Mouse (Mus musculus) neural tube, embryonic 13.5 days (tissue): Measurements from ENCODE around the gene Themis. TPM values are rescaled to one million over a fixed set of nuclear protein-coding genes. Genes with fewer than 3 reads are reported as not detected.

Experiments
- ATAC-seq: fragments of 200-750 bp; cut with Nextera tagmentation; 2 replicates; pipeline ENCODE4 v1.8.0; 2017; ENCODE audit warnings: low read depth, mild to moderate bottlenecking, moderate TSS enrichment, moderate library complexity
- H3K27ac ChIP-seq: fragments of 300-500 bp; sonication (generic); replicated peaks from 2 replicates; pipeline ENCODE4 v1.5.1; 2015; ENCODE audit warnings: moderate library complexity, mild to moderate bottlenecking, inconsistent platforms
- H3K27me3 ChIP-seq: fragments of 300-500 bp; sonication (generic); 2 replicates; pipeline ENCODE4 v1.6.1; 2015; ENCODE audit warnings: mild to moderate bottlenecking, inconsistent platforms
- H3K36me3 ChIP-seq: fragments of 300-500 bp; sonication (generic); 2 replicates; pipeline ENCODE4 v1.6.1; 2015; ENCODE audit warnings: mild to moderate bottlenecking, inconsistent platforms
- H3K4me1 ChIP-seq: fragments of 300-500 bp; sonication (generic); replicated peaks from 2 replicates; pipeline ENCODE4 v1.6.1; 2015; ENCODE audit warnings: inconsistent platforms
- H3K4me2 ChIP-seq: fragments of 300-500 bp; sonication (generic); 2 replicates; pipeline ENCODE4 v1.6.1; 2015; ENCODE audit warnings: inconsistent platforms, mild to moderate bottlenecking, moderate library complexity
- H3K4me3 ChIP-seq: fragments of 300-500 bp; sonication (generic); 2 replicates; pipeline ENCODE4 v1.5.1; 2015; ENCODE audit warnings: mild to moderate bottlenecking, inconsistent platforms
- H3K9ac ChIP-seq: fragments of 300-500 bp; sonication (generic); 2 replicates; pipeline ENCODE4 v1.6.1; 2015; ENCODE audit warnings: moderate library complexity, mild to moderate bottlenecking, inconsistent platforms
- H3K9me3 ChIP-seq: fragments of 300-500 bp; sonication (generic); 2 replicates; pipeline ENCODE4 v1.6.1; 2016; ENCODE audit warnings: inconsistent platforms
- WGBS: fragments of 180-500 bp; shearing (Covaris S2); methylation state at CpG from one replicate; pipeline ENCODE4 v1.1.7; 2015; 5-methylcytosine and 5-hydroxymethylcytosine counted together
- polyA plus RNA-seq: library from polyadenylated mRNA; unstranded; fragments of >200 nt; fragmentation: Nextera tagmentation; extraction: Ambion mirVana; gene quantifications from 2 replicates; pipeline ENCODE4 v1.2.1, GENCODE M21; 2015

Gene Themis
- polyA plus RNA-seq, 1 experiment from 2014 or later, result not detected

- no peaks in the 10 kb centered on the region for H3K4me1 ChIP-seq
- no peak overlapping the region for H3K9ac ChIP-seq
- no peaks in the 10 kb centered on the region for H3K36me3 ChIP-seq
- ATAC-seq, result no peak
- no peaks in the 10 kb centered on the region for H3K9me3 ChIP-seq
- H3K4me2 ChIP-seq, result no peak overlapping the region
- no peaks in the 10 kb centered on the region for H3K27me3 ChIP-seq
- no peak overlapping the region for H3K27ac ChIP-seq
- H3K4me3 ChIP-seq, result no peak overlapping the region
Measured at GRCm38 (mm10) chr10:28812571-28812936, 144.4 kb downstream of the Themis start.

DNA sequence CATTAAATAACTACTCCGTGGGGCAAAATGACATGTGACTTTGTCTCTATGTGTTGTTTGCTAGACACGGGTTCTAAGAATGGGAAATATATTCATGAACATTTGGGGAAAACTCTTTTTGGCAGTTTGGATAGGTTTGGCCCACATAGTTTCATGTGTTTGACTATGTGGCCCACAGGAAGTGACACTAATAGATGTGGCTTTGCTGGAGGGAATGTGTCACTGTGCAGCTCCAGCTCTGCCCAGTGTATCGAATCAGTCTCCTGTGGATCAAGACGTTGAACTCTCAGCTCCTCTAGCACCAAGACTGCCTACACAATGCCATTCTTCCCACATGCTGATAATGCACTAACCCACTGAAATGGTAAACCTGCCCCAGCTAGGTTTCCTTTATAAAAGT, 148.0 kb downstream of the Themis start:
- Histone ChIP-seq H3K27me3 (no peaks in the 10 kb centered on the region), H3K27ac (no peak overlapping the region), H3K9me3 (no peaks in the 10 kb centered on the region), H3K4me2 (no peak overlapping the region), H3K36me3 (no peaks in the 10 kb centered on the region), H3K4me3 (no peak overlapping the region), H3K9ac (no peak overlapping the region), H3K4me1 (no peaks in the 10 kb centered on the region)
- 49% methylated on average over 4 of the region's 4 CpGs for WGBS
- ATAC-seq, result no peak

DNA sequence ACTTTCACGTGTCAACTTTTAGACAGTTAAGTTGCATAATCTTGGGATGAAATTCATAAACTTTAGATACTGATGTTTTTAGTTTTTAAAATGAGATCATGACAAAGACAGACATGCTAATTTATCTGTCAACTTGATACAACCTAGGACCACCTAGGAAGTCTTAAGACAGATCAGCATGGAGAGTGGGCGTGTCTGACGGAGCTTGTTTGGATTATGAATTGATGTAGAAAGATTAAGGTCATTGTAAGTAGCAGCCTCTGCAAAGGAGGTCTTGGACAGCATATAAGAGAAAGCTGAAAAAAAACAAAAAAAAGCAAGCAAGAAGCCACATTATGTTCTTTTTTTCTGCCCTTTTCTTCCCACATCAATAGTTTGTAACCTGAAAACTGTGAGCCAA, 154.2 kb downstream of the Themis start:
- Histone ChIP-seq H3K4me3 (no peak overlapping the region), H3K9ac (no peak overlapping the region), H3K36me3 (no peaks in the 10 kb centered on the region), H3K9me3 (no peaks in the 10 kb centered on the region), H3K27ac (no peak overlapping the region), H3K27me3 (no peaks in the 10 kb centered on the region), H3K4me1 (no peaks in the 10 kb centered on the region), H3K4me2 (no peak overlapping the region)
- 90% methylated on average over 3 of the region's 3 CpGs for WGBS
- no peak for ATAC-seq

DNA sequence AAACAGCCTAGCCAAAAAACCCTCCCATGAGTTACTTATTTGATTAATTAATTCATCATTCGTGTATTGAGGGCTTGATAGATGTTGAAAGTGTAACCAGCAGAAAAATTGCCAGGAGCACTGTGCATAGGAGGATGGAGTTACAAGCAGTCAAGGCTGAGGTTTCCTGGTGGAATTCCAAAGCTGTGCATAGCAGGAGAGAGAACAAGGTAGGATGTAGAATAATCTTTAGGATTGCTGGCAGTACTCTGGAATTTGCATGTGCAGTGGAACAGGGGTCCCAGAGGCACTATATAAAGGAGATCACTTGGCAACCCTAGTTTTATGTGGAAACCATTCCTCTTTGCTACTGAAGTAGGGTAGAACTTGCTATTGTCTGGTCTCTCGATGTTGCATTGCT, 174.4 kb downstream of the Themis start:
- H3K27me3 ChIP-seq, result no peaks in the 10 kb centered on the region
- no peak overlapping the region for H3K9ac ChIP-seq
- H3K4me1 ChIP-seq, result 0 out of 2 replicates have a peak, but pooled peaks cover 5% of the 10 kb centered on the region
- no peak overlapping the region for H3K4me2 ChIP-seq
- no peak overlapping the region for H3K4me3 ChIP-seq
- H3K27ac ChIP-seq, result no peak overlapping the region
- WGBS, result 67% methylated on average over 2 of the region's 2 CpGs
- no peak for ATAC-seq
- H3K36me3 ChIP-seq, result no peaks in the 10 kb centered on the region
- H3K9me3 ChIP-seq, result no peaks in the 10 kb centered on the region

DNA sequence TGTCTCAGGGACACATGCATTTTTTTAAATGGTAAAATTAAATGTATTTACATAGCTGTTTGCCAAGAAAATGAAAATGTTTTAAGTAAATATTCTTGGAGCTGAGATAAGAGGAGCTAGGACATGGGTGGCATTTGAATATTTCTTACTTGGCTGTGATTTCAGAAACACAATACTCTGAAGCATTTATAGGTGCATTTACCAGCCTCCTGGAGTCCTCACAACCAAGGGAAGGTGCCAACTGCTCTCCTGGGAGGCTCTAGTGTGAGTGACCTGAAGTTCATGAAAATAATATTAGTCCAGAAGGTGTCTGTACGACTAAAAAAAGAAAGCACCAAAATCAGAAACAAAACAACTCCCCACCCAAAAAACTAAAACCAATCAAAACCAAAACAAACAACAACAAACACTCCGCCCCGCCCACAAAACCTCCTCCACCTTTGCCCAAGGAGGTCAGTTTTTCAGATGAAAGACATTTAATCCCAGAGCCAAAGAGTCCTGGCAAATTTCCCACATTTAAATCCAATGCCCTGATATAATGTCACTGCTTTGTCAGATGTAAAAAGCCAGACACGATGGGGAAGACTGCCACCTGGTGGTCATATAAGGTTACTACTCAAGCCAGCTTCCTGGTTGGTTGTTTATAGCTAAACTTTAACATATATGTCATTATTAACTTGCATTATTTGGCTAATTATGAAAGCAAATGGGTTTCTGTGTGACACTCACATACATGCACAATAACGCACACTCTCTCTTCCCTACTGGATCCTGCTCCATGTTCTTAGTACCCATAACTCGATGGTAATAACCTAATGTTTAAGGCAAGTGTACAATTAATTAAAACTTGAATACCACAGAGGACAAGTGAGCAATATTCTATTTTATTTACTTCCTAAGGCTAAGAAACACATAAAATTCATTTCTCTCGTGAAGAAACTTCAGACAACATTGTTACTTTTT, 175.9 kb downstream of the Themis start:
- 0 out of 2 replicates have a peak, but pooled peaks cover 5% of the 10 kb centered on the region for H3K4me1 ChIP-seq
- no peaks in the 10 kb centered on the region for H3K9me3 ChIP-seq
- H3K36me3 ChIP-seq, result no peaks in the 10 kb centered on the region
- H3K27me3 ChIP-seq, result no peaks in the 10 kb centered on the region
- ATAC-seq, result peak; percentile 63
- no peak overlapping the region for H3K9ac ChIP-seq
- H3K27ac ChIP-seq, result no peak overlapping the region
- H3K4me3 ChIP-seq, result no peak overlapping the region
- WGBS, result 35% methylated on average over 7 of the region's 7 CpGs
- no peak overlapping the region for H3K4me2 ChIP-seq

- no peaks in the 10 kb centered on the region for H3K9me3 ChIP-seq
- H3K4me3 ChIP-seq, result no peak overlapping the region
- no peak overlapping the region for H3K4me2 ChIP-seq
- no peaks in the 10 kb centered on the region for H3K36me3 ChIP-seq
- no peak overlapping the region for H3K9ac ChIP-seq
- no peaks in the 10 kb centered on the region for H3K4me1 ChIP-seq
- 89% methylated on average over 2 of the region's 2 CpGs for WGBS
- ATAC-seq, result no peak
- H3K27me3 ChIP-seq, result no peaks in the 10 kb centered on the region
- no peak overlapping the region for H3K27ac ChIP-seq
Measured at GRCm38 (mm10) chr10:28856154-28856553, 188.0 kb downstream of the Themis start.

DNA sequence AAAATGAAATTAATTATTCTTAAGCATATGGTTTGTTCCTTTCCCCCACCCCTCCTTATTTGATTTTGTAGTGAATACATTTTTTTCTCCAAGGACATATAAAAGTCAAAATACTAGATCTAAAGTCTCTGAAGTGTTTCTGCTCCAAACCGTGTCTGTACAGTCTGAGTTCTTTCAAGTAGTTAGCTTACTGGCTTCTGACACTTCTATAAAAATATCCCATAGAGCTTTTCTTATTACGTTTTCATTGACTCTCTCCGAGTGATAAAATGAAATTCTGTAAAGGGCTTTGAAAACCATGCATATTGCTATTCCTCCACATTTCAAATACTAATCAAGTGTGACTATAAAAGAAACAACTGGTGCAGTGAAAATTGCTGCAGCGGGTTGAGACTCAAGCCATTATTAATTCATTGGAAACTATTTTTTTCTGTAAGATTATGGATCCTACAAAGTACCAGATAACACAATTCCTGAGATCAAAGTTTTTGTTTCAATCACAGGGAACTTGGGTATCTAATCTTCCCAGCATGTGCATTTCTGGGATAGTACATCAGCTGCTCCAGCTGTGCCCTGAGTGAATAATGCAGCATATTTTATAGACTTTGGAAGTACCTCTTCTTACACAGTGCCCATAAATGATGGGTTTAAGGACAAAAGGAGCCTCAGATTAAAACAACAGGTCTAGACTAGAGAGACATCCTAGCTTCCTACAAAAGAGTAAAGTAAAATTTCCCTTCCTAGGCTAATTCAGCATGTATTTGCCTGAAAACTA, 202.6 kb downstream of the Themis start:
- WGBS, result 73% methylated on average over 4 of the region's 4 CpGs

DNA sequence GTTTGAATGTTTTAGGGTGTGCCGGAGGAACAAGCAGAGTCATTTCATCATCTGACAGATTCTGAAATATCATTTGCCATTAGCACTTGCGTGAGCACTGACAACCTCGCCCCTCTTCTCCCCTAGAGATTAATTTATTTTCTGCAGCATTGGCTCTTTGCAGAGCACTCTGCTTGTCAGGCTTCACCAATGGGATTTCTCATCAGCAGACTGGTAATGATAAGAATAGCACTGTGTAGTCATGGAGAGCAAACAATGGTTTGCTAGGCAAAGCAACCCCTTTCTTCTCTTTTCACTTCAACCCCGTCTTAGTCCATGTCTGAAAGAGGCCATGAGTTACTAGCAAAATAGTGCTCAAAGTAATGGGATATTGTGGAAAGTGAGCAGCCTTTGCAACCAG, 206.4 kb downstream of the Themis start:
- Histone ChIP-seq H3K36me3 (no peaks in the 10 kb centered on the region), H3K9me3 (no peaks in the 10 kb centered on the region), H3K4me2 (no peak overlapping the region), H3K4me3 (no peak overlapping the region), H3K27ac (no peak overlapping the region), H3K9ac (no peak overlapping the region), H3K27me3 (no peaks in the 10 kb centered on the region), H3K4me1 (peaks cover 5% of the 10 kb centered on the region; the same call in 1 of the 2 replicates)
- ATAC-seq, result peak; percentile 50; the same call in 1 of the 2 replicates
- WGBS, result 28% methylated on average over 4 of the region's 4 CpGs

More for the DNA sequence above, 202.6 kb downstream of the Themis start:
- H3K4me1 ChIP-seq, result peaks cover 5% of the 10 kb centered on the region; the same call in 1 of the 2 replicates
- H3K27ac ChIP-seq, result no peak overlapping the region
- no peak overlapping the region for H3K9ac ChIP-seq
- H3K9me3 ChIP-seq, result no peaks in the 10 kb centered on the region
- H3K4me2 ChIP-seq, result no peak overlapping the region
- H3K4me3 ChIP-seq, result no peak overlapping the region
- H3K36me3 ChIP-seq, result no peaks in the 10 kb centered on the region
- no peak for ATAC-seq
- H3K27me3 ChIP-seq, result no peaks in the 10 kb centered on the region

- Histone ChIP-seq H3K4me1 (no peaks in the 10 kb centered on the region), H3K4me2 (no peak overlapping the region), H3K27me3 (no peaks in the 10 kb centered on the region), H3K4me3 (no peak overlapping the region), H3K27ac (no peak overlapping the region), H3K9ac (no peak overlapping the region), H3K9me3 (no peaks in the 10 kb centered on the region), H3K36me3 (no peaks in the 10 kb centered on the region)
- WGBS, result 89% methylated on average over 1 of the region's 1 CpGs
- ATAC-seq, result no peak
Measured at GRCm38 (mm10) chr10:28887643-28888042, 219.5 kb downstream of the Themis start.

DNA sequence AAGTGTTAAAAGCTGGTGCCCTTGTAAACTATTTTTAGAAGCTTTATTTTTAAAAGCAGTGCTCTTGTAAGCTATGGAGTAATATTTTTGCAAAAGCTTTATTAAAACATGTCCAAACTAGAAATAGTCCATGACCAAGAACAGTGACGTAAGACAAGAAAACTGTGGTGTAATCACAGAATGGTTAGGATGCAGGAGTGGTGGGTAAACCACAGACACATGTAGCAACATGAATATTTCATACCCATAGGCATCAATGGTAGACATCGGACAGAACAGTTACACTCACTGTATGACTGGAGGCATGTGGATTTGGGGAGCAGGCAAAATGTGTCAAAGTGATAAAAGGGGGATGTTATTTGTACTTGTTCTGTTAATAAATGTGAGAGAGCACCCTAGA, 222.7 kb downstream of the Themis start:
- ATAC-seq, result no peak
- no peak overlapping the region for H3K4me3 ChIP-seq
- no peak overlapping the region for H3K9ac ChIP-seq
- no peaks in the 10 kb centered on the region for H3K4me1 ChIP-seq
- 93% methylated on average over 2 of the region's 2 CpGs for WGBS
- no peak overlapping the region for H3K4me2 ChIP-seq
- no peaks in the 10 kb centered on the region for H3K27me3 ChIP-seq
- H3K9me3 ChIP-seq, result no peaks in the 10 kb centered on the region
- H3K36me3 ChIP-seq, result no peaks in the 10 kb centered on the region
- no peak overlapping the region for H3K27ac ChIP-seq

- H3K4me3 ChIP-seq, result no peak overlapping the region
- no peaks in the 10 kb centered on the region for H3K36me3 ChIP-seq
- H3K4me2 ChIP-seq, result no peak overlapping the region
- no peak overlapping the region for H3K9ac ChIP-seq
- ATAC-seq, result no peak
- H3K4me1 ChIP-seq, result no peaks in the 10 kb centered on the region
- H3K9me3 ChIP-seq, result no peaks in the 10 kb centered on the region
- 66% methylated on average over 1 of the region's 1 CpGs for WGBS
- no peak overlapping the region for H3K27ac ChIP-seq
- H3K27me3 ChIP-seq, result no peaks in the 10 kb centered on the region
Measured at GRCm38 (mm10) chr10:28898351-28898750, 230.2 kb downstream of the Themis start.
